Mouse (Mus musculus): ENCODE data around the gene Ascl3. TPM values are rescaled to one million over a fixed set of nuclear protein-coding genes. Genes with fewer than 3 reads are reported as not detected.

The Ascl3 gene
- polyA plus RNA-seq, 1 experiment from 2014 or later = not detected

- WGBS = 46% methylated on average over 4 of the region's 4 CpGs
- H3K4me2 ChIP-seq = no peak overlapping the region
- no peak overlapping the region for H3K27ac ChIP-seq
- H3K4me3 ChIP-seq = no peak overlapping the region
- H3K27me3 ChIP-seq = no peaks in the 10 kb centered on the region
- ATAC-seq (ENCODE audit: insufficient number of reproducible peaks, low FRiP score, low TSS enrichment, low read depth) = no peak
- peaks cover 26% of the 10 kb centered on the region for H3K4me1 ChIP-seq
- no peaks in the 10 kb centered on the region for H3K9me3 ChIP-seq
- H3K36me3 ChIP-seq = peaks cover 24% of the 10 kb centered on the region
- H3K9ac ChIP-seq = no peak overlapping the region
These were observed 24.3 kb downstream of the Ascl3 start for GRCm38 (mm10) chr7:109707023-109707785.

GRCm38 (mm10) chr7:109704461-109704860 lies 27.1 kb downstream of the Ascl3 start:
- H3K27ac ChIP-seq = no peak overlapping the region; the same call in 1 of the 2 replicates
- WGBS = 67% methylated on average over 3 of the region's 3 CpGs

GRCm38 (mm10) chr7:109704016-109704377 lies 27.5 kb downstream of the Ascl3 start:
- ATAC-seq (ENCODE audit: insufficient number of reproducible peaks, low FRiP score, low TSS enrichment, low read depth) = no peak; the same call in 1 of the 2 replicates

More at GRCm38 (mm10) chr7:109704461-109704860, 27.1 kb downstream of the Ascl3 start:
- H3K9ac ChIP-seq = no peak overlapping the region
- no peaks in the 10 kb centered on the region for H3K36me3 ChIP-seq
- no peak for ATAC-seq (ENCODE audit: insufficient number of reproducible peaks, low FRiP score, low TSS enrichment, low read depth)
- peaks cover 23% of the 10 kb centered on the region for H3K4me1 ChIP-seq
- peak overlapping the region; percentile 85; the same call in 1 of the 2 replicates for H3K4me2 ChIP-seq
- no peaks in the 10 kb centered on the region for H3K9me3 ChIP-seq
- H3K27me3 ChIP-seq = no peaks in the 10 kb centered on the region
- H3K4me3 ChIP-seq = peak overlapping the region; percentile 73

GRCm38 (mm10) chr7:109703190-109704015 lies 28.1 kb downstream of the Ascl3 start, which contains the start of the genes St5 and Akip1:
Gene St5 (minus strand): TSS chr7:109703605.
Gene Akip1 (plus strand): TSS chr7:109703690.
- Histone ChIP-seq H3K9me3 (no peaks in the 10 kb centered on the region), H3K36me3 (no peaks in the 10 kb centered on the region), H3K27me3 (no peaks in the 10 kb centered on the region), H3K4me3 (peak within 1 kb of the TSS; percentile 73), H3K9ac (peak within 1 kb of the TSS; percentile 76), H3K27ac (peak within 1 kb of the TSS; percentile 86), H3K4me2 (peak within 1 kb of the TSS; percentile 85), H3K4me1 (peaks cover 18% of the 10 kb centered on the region; the same call in 1 of the 2 replicates)
- WGBS = under 1% methylated on average over 61 of the region's 61 CpGs
- ATAC-seq (ENCODE audit: insufficient number of reproducible peaks, low FRiP score, low TSS enrichment, low read depth) = peak; percentile 96

More at GRCm38 (mm10) chr7:109704016-109704377, 27.5 kb downstream of the Ascl3 start:
- Histone ChIP-seq H3K27ac (peak overlapping the region; percentile 86), H3K4me1 (peaks cover 23% of the 10 kb centered on the region), H3K27me3 (no peaks in the 10 kb centered on the region), H3K4me3 (peak overlapping the region; percentile 73), H3K9me3 (no peaks in the 10 kb centered on the region), H3K36me3 (no peaks in the 10 kb centered on the region), H3K4me2 (peak overlapping the region; percentile 85), H3K9ac (peak overlapping the region; percentile 76)
- WGBS = 3% methylated on average over 17 of the region's 17 CpGs

GRCm38 (mm10) chr7:109702721-109703120 lies 28.8 kb downstream of the Ascl3 start:
- H3K9ac ChIP-seq = no peak overlapping the region
- 43% methylated on average over 4 of the region's 4 CpGs for WGBS
- H3K27ac ChIP-seq = no peak overlapping the region

GRCm38 (mm10) chr7:109700213-109700612 lies 31.3 kb downstream of the Ascl3 start:
- Histone ChIP-seq H3K4me2 (no peak overlapping the region), H3K27me3 (no peaks in the 10 kb centered on the region), H3K4me3 (no peak overlapping the region), H3K9me3 (no peaks in the 10 kb centered on the region), H3K9ac (no peak overlapping the region), H3K27ac (no peak overlapping the region), H3K4me1 (peaks cover 15% of the 10 kb centered on the region; the same call in 1 of the 2 replicates), H3K36me3 (no peaks in the 10 kb centered on the region)
- no peak for ATAC-seq (ENCODE audit: insufficient number of reproducible peaks, low FRiP score, low TSS enrichment, low read depth)

More at GRCm38 (mm10) chr7:109702721-109703120, 28.8 kb downstream of the Ascl3 start:
- Histone ChIP-seq H3K4me3 (peak overlapping the region; percentile 73; the same call in 1 of the 2 replicates), H3K4me2 (peak overlapping the region; percentile 85), H3K36me3 (no peaks in the 10 kb centered on the region), H3K4me1 (peaks cover 15% of the 10 kb centered on the region; the same call in 1 of the 2 replicates), H3K9me3 (no peaks in the 10 kb centered on the region), H3K27me3 (no peaks in the 10 kb centered on the region)
- ATAC-seq (ENCODE audit: insufficient number of reproducible peaks, low FRiP score, low TSS enrichment, low read depth) = no peak

- H3K4me2 ChIP-seq = no peak overlapping the region
- no peaks in the 10 kb centered on the region for H3K4me1 ChIP-seq
- H3K36me3 ChIP-seq = no peaks in the 10 kb centered on the region
- no peaks in the 10 kb centered on the region for H3K27me3 ChIP-seq
- no peak overlapping the region for H3K27ac ChIP-seq
- H3K9me3 ChIP-seq = no peaks in the 10 kb centered on the region
- WGBS = 94% methylated on average over 10 of the region's 10 CpGs
- H3K9ac ChIP-seq = no peak overlapping the region
- no peak for ATAC-seq (ENCODE audit: insufficient number of reproducible peaks, low FRiP score, low TSS enrichment, low read depth)
- no peak overlapping the region for H3K4me3 ChIP-seq
These were observed 36.2 kb downstream of the Ascl3 start for GRCm38 (mm10) chr7:109695339-109695726.

GRCm38 (mm10) chr7:109694576-109695338 lies 36.8 kb downstream of the Ascl3 start:
- ATAC-seq (ENCODE audit: insufficient number of reproducible peaks, low FRiP score, low TSS enrichment, low read depth) = no peak
- no peak overlapping the region for H3K4me2 ChIP-seq
- no peaks in the 10 kb centered on the region for H3K36me3 ChIP-seq
- no peaks in the 10 kb centered on the region for H3K27me3 ChIP-seq
- H3K9ac ChIP-seq = no peak overlapping the region
- H3K27ac ChIP-seq = no peak overlapping the region
- no peaks in the 10 kb centered on the region for H3K4me1 ChIP-seq
- 78% methylated on average over 13 of the region's 13 CpGs for WGBS
- no peak overlapping the region for H3K4me3 ChIP-seq
- no peaks in the 10 kb centered on the region for H3K9me3 ChIP-seq

- H3K4me1 ChIP-seq = no peaks in the 10 kb centered on the region
- H3K4me3 ChIP-seq = no peak overlapping the region
- H3K27me3 ChIP-seq = no peaks in the 10 kb centered on the region
- H3K4me2 ChIP-seq = no peak overlapping the region
- 85% methylated on average over 5 of the region's 5 CpGs for WGBS
- no peak overlapping the region for H3K9ac ChIP-seq
- H3K27ac ChIP-seq = no peak overlapping the region
- no peaks in the 10 kb centered on the region for H3K36me3 ChIP-seq
- ATAC-seq (ENCODE audit: insufficient number of reproducible peaks, low FRiP score, low TSS enrichment, low read depth) = no peak
- H3K9me3 ChIP-seq = no peaks in the 10 kb centered on the region
These were observed 40.6 kb downstream of the Ascl3 start for GRCm38 (mm10) chr7:109690961-109691360.

- WGBS = 88% methylated on average over 3 of the region's 3 CpGs
- Histone ChIP-seq H3K9ac (no peak overlapping the region), H3K36me3 (no peaks in the 10 kb centered on the region), H3K27me3 (no peaks in the 10 kb centered on the region), H3K4me2 (no peak overlapping the region), H3K4me1 (no peaks in the 10 kb centered on the region), H3K9me3 (no peaks in the 10 kb centered on the region), H3K27ac (no peak overlapping the region), H3K4me3 (no peak overlapping the region)
- ATAC-seq (ENCODE audit: insufficient number of reproducible peaks, low FRiP score, low TSS enrichment, low read depth) = no peak
These were observed 41.4 kb downstream of the Ascl3 start for GRCm38 (mm10) chr7:109690101-109690500.

- H3K27ac ChIP-seq = no peak overlapping the region
- H3K9ac ChIP-seq = no peak overlapping the region
- no peak overlapping the region for H3K4me3 ChIP-seq
- H3K36me3 ChIP-seq = no peaks in the 10 kb centered on the region
- WGBS = 42% methylated on average over 9 of the region's 9 CpGs
- no peak overlapping the region for H3K4me2 ChIP-seq
- H3K27me3 ChIP-seq = no peaks in the 10 kb centered on the region
- no peaks in the 10 kb centered on the region for H3K4me1 ChIP-seq
- H3K9me3 ChIP-seq = no peaks in the 10 kb centered on the region
- no peak for ATAC-seq (ENCODE audit: insufficient number of reproducible peaks, low FRiP score, low TSS enrichment, low read depth)
These were observed 44.9 kb downstream of the Ascl3 start for GRCm38 (mm10) chr7:109686585-109687128.

All from limb, embryonic 15.5 days (tissue).